10 mouse cellular contexts compared by ENCODE assay signal in the genomic region with DNA sequence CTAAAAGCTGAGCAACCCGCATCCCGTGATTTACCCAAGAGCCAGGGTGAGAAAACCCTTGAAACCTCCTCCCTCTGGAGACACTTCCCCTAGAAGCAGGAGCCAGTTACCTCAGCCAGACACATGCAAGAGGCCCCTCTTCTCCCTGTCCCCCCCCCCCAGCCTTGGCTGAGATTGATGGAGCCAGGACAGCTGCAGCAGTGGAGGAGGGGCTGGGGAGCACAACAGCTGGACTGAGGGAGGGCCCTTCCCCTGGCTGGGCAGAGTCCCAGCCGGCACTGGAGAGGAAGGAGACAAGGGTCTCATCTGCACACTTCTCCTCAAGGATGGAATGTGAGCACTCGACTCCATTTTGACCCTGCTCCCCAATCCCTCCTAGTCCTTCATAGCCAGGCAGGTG.
DNase-seq lines count a peak whose midpoint lies in the region; ATAC-seq and TF ChIP-seq lines count a peak whose summit lies in the region.
"Had no signal": no experiment of that assay in that cellular context is flagged by ENCODE, and none has a peak within 500 bp of the region (broad histone marks: within the 10 kb centered on the region; RNA-seq: fewer than 3 reads in every experiment).

No protein-coding gene starts in this region.

- no peaks in the 10 kb centered on the region for H3K9me3 ChIP-seq in lung, embryonic 15.5 days
- H3K9me3 ChIP-seq in stomach, embryonic 15.5 days, result no peaks in the 10 kb centered on the region

- H3K27me3 ChIP-seq in lung, embryonic 15.5 days, result no peaks in the 10 kb centered on the region
- no peaks in the 10 kb centered on the region for H3K27me3 ChIP-seq in stomach, embryonic 15.5 days (replicated peaks)

- TF ChIP-seq POLR2A in lung, adult 2 months (IDR thresholded peaks at IDR 0.05; ENCODE audit: borderline replicate concordance, extremely low read depth, low read depth, low read length), result no peak

- H3K4me3 ChIP-seq in gastrocnemius, adult 2 months, result no peak overlapping the region
- no peak overlapping the region for H3K4me3 ChIP-seq in lung, embryonic 15.5 days
- H3K4me3 ChIP-seq in lung, adult 2 months (replicated peaks; ENCODE audit: extremely low read depth, low read depth, low read length), result no peak overlapping the region
- H3K4me3 ChIP-seq in stomach, embryonic 15.5 days (replicated peaks), result no peak overlapping the region
- H3K4me3 ChIP-seq: erythroblast, embryonic 14.5 days had no signal

- intact Hi-C loops in gastrocnemius, adult 2 months (cut with DNase I), result loop anchor here (5.0 kb wide), 1 partner anchor 106 kb away; no protein-coding TSS in a partner anchor
- intact Hi-C loops in heart, postnatal 10 days (cut with DNase I), result no loop called here

- H3K27ac ChIP-seq in gastrocnemius, adult 2 months, result peak overlapping the region; percentile 31; the same call in 1 of the 2 replicates
- H3K27ac ChIP-seq in lung, embryonic 15.5 days, result peak overlapping the region; percentile 27; the same call in 1 of the 2 replicates
- peak overlapping the region; percentile 33 for H3K27ac ChIP-seq in stomach, embryonic 15.5 days

- 11% methylated on average over 4 of the region's 4 CpGs for WGBS in lung, embryonic 15.5 days
- 41% methylated on average over 4 of the region's 4 CpGs for WGBS in lung, adult 2 months
- 25% methylated on average over 4 of the region's 4 CpGs for WGBS in stomach, embryonic 15.5 days

- H3K36me3 ChIP-seq in lung, embryonic 15.5 days, result no peaks in the 10 kb centered on the region
- H3K36me3 ChIP-seq in stomach, embryonic 15.5 days, result no peaks in the 10 kb centered on the region

- TF ChIP-seq CTCF in gastrocnemius, adult 2 months (IDR thresholded peaks at IDR 0.05), result no peak
- no peak for TF ChIP-seq CTCF in lung, adult 2 months (IDR thresholded peaks at IDR 0.05; ENCODE audit: insufficient read depth, low read length)

- peak; percentile 59 for DNase-seq in gastrocnemius, adult 2 months
- DNase-seq in gastrocnemius, adult 8-10 months (ENCODE audit: low spot score in 2 of 2), result no peak
- no peak for DNase-seq in lung, adult 2 months
- peak; percentile 61 to 65 for DNase-seq in heart, postnatal 10 days
- no peak for DNase-seq in urinary bladder, postnatal 25 days (ENCODE audit: low spot score)
- no peak for DNase-seq in left cerebral cortex, adult 8-10 months (ENCODE audit: low spot score in 2 of 2)

- no peak overlapping the region for H3K9ac ChIP-seq in lung, embryonic 15.5 days
- H3K9ac ChIP-seq in stomach, embryonic 15.5 days, result no peak overlapping the region

- ATAC-seq in lung, embryonic 15.5 days (ENCODE audit: borderline replicate concordance, extremely low read depth, low FRiP score, low TSS enrichment), result peak; percentile 84
- ATAC-seq in stomach, embryonic 15.5 days (ENCODE audit: insufficient read depth, low FRiP score, low read depth), result peak; percentile 82; the same call in 1 of the 2 replicates

- H3K4me2 ChIP-seq in lung, embryonic 15.5 days, result no peak overlapping the region
- no peak overlapping the region for H3K4me2 ChIP-seq in stomach, embryonic 15.5 days
- H3K4me2 ChIP-seq: midbrain, embryonic 11.5 days had no signal

- H3K4me1 ChIP-seq in lung, embryonic 15.5 days, result peaks cover 51% of the 10 kb centered on the region
- H3K4me1 ChIP-seq in lung, adult 2 months (ENCODE audit: control insufficient read depth, insufficient read depth, low read length), result peaks cover 8% of the 10 kb centered on the region
- H3K4me1 ChIP-seq in stomach, embryonic 15.5 days, result peaks cover 38% of the 10 kb centered on the region

Comparison
In these comparisons a context has a peak if more than half of its experiments do, and no peak if none do; other contexts are left out.
1. DNase-seq: peak in gastrocnemius, adult 2 months (single experiment) and heart, postnatal 10 days (2 of 2); none in gastrocnemius, adult 8-10 months (0 of 2), lung, adult 2 months (single experiment), urinary bladder, postnatal 25 days (single experiment) and left cerebral cortex, adult 8-10 months (0 of 2).
2. Peak in every context shown above with its lines, with median percentiles within 50 percentile points of each other: H3K27ac ChIP-seq.